Mouse (Mus musculus) hematopoietic stem cell, adult 5-6 weeks (primary cell): Measurements from ENCODE around the gene Slc30a6. TPM values are rescaled to one million over a fixed set of nuclear protein-coding genes. Genes with fewer than 3 reads are reported as not detected.
"Not testable (repeated sequence)": the region's sequence is repeated elsewhere in the genome, so short reads cannot be mapped to it uniquely, and the experiment has no call there.

Source experiments
- ATAC-seq, 2 experiments: fragments of 125-278 bp in 1 of 2; replicated peaks in 1 of 2; 2 replicates each; pipeline ENCODE4 v1.8.0; 2016 to 2017; ENCODE audit warnings: inconsistent platforms in 2 of 2, mild to moderate bottlenecking in 2 of 2, moderate number of reproducible peaks in 2 of 2, low read depth in 1 of 2, moderate TSS enrichment in 1 of 2; ENCODE audit not compliant: low FRiP score in 2 of 2, poor library complexity in 2 of 2, severe bottlenecking in 2 of 2, insufficient read depth in 1 of 2, low TSS enrichment in 1 of 2
- total RNA-seq: library from RNA; stranded (forward); fragments of 172-1452, 232-1000 nt; gene quantifications from 2 replicates; pipeline ENCODE4 v1.2.3, GENCODE M21; 2017

Slc30a6 gene
- total RNA-seq, 1 experiment from 2014 or later, result 12.9 TPM

DNA sequence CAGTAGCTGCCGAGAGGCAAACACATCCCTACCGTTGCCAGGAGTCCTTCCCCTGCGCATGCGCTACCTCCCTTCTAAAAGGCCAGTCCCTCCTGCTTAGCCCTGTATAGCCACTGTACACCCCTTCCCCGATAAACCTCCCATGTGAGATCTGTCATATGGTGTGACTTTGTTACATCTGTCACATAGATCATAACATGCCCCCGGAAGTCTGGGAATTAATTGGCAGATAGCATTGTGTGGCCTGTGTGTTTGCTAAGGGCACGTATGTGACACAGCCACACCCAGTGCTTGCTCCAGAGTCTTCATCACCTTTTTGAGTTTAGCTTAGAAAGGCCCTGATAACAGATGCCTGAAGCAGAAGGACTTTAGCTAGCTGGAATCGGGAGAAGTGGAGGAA lies 34.7 kb downstream of the Slc30a6 start:
- ATAC-seq, result no peak

- ATAC-seq, result peak; percentile 22 to 25; a peak in 1 of 4 replicates
Measured at GRCm38 (mm10) chr17:74431481-74431880, 36.1 kb downstream of the Slc30a6 start.

- ATAC-seq, result no peak
Measured at GRCm38 (mm10) chr17:74432631-74433030, 37.2 kb downstream of the Slc30a6 start.

DNA sequence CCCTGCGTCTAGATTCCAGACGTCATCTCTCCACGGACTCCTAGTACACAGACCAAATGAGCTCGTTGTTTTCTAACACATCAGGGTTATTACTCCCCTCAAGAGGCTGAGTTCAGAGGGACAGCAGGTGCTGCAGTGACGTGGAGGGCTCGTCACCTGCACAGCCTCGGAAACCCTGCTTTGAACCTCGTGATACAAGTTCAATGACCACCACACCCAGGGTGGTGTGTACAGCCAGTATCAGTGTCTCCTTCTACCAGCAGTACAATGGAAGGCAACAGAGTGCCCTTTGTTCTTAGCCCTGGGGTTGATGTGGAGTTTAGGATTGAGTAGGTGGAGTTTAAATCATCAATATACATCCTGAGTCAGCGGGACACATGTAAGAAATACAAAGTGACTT lies 42.4 kb downstream of the Slc30a6 start:
- ATAC-seq, result no peak

GRCm38 (mm10) chr17:74440486-74440885 lies 45.1 kb downstream of the Slc30a6 start:
- ATAC-seq, result peak; percentile 97 to 98

- ATAC-seq, result no peak
Measured at GRCm38 (mm10) chr17:74449776-74450175, 54.4 kb downstream of the Slc30a6 start.

DNA sequence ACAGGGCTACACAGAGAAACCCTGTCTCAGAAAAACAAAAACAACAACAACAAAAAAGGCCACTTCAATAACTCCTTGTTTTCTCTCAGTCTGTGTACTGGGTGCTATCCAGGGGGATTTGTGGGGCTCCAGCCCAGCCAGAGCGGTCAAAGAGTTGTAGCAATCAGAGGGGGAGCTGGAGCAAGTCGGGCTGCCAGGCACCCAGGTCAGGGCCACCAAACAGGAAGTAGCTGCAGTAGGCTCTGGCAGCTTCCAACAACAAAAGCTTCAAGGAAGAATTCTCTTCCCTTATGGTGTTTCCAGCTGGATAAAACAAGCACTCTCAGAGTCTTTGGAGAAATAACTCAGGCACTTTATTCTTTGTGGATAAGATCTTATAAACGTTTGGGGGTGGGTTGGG lies 58.5 kb downstream of the Slc30a6 start:
- ATAC-seq, result no peak; a peak in 1 of 4 replicates

- no peak for ATAC-seq
Measured at GRCm38 (mm10) chr17:74454660-74455059, 59.3 kb downstream of the Slc30a6 start.

- ATAC-seq, result no peak
Measured at GRCm38 (mm10) chr17:74455426-74455825, 60.0 kb downstream of the Slc30a6 start.

GRCm38 (mm10) chr17:74456825-74457224 lies 61.4 kb downstream of the Slc30a6 start:
- no peak for ATAC-seq

DNA sequence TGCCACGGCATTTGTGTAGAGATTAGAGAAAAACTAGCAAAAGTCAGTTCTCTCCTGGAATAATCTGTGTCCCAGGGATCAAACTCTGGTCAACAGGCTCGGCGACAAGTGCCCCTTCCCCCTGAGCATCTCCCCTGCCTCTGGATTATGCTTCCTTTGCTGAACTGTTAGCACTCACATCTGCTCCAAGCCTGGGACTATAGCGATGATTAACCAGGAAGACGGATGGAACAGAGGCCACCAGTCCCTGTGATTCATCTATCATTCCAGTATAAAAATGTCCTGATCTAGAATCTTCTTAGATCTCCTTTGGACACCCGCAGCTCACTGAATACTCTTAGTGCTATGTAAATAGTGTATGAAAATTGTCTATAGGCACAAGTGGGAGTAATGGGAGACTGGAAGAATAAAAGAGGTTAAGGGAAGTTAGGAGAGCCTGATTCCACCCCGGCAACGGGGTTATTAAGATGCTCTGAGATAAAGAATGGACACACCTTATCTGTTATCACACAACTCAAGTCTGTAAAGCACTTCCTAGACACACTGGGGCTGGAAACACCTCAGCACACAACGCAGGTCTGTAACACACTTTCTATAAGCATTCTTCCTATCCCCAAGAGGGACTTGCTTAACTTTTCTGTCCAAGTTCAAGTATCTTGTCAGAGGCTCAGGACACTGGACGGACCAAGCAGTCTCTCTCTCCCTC lies 62.7 kb downstream of the Slc30a6 start:
- ATAC-seq, result no peak

DNA sequence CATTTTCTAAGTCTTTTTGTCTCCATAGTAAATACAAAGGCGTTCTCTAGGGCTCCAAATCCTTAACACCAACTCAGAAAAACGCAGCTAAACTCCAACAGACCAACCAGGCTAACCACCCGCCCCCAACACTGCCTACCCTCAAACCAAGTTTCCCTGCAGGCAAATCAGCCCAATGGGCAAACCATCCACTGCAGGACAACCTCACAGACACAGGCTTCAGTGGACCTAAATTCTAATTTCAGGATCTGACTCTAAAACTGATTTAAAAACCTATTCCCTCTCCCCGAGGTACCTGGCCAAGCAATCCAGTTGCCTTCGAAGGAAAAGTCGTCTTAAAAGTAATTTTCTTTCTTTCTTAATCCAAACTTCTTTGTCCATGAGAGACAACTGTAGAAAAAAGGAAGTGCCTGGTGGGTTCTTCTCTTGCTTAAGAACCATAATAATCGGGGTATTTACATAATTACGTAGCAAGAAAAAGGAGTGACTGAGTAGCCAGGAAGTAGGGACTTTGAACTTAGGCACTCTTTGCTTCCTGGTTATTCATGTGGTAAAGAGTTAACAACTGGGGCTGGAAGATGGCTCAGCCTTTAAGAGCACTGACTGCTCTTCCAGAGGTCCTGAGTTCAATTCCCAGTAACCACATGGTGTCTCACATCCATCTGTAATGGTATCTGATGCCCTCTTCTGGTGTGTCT lies 63.5 kb downstream of the Slc30a6 start, which contains the start of gene Nlrc4:
Gene Nlrc4, minus strand, starts transcription at position 432 of the 698 bp plus-strand sequence.
- ATAC-seq, result peak; percentile 61 to 87; a peak in 3 of 4 replicates

- ATAC-seq, result no peak
Measured at GRCm38 (mm10) chr17:74463510-74463909, 68.1 kb downstream of the Slc30a6 start.

DNA sequence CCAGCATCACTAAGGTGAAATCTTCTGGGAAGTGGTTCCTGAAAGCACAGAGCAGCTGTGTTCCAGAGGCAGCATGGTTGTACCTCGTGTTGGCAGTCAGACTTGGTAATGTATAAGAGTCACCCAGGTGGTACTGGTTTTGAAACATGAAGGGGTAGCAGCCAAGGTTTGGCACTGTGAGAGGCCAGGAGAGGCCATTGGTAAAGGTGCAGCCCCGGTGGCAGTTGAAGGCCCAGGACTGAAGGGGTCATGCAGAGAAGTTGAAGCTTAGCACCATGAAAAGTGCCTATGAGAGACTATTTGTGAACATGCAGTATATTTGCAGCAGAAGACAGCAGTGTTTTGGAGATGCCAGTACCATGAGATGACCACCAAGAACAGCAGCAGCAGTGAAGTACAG lies 72.6 kb downstream of the Slc30a6 start:
- ATAC-seq, result not testable (repeated sequence)

GRCm38 (mm10) chr17:74470133-74470532 lies 74.7 kb downstream of the Slc30a6 start:
- not testable (repeated sequence) for ATAC-seq
